Mouse (Mus musculus) cortical plate, adult 2 months (tissue): ENCODE data around the gene Dcst2.

Source experiments
- CTCF ChIP-seq: fragments of 200-500 bp; IDR thresholded peaks from 2 replicates; pipeline ENCODE4 v1.5.1; 2011; ENCODE audit warnings: mild to moderate bottlenecking, control low read depth, low read length; ENCODE audit not compliant: insufficient read depth; ENCODE audit errors: extremely low read depth
- POLR2A ChIP-seq: fragments of 200-500 bp; IDR thresholded peaks from 2 replicates; pipeline ENCODE4 v1.6.1; 2011; ENCODE audit warnings: mild to moderate bottlenecking, low read length, control low read depth; ENCODE audit not compliant: insufficient read depth; ENCODE audit errors: extremely low read depth

DNA sequence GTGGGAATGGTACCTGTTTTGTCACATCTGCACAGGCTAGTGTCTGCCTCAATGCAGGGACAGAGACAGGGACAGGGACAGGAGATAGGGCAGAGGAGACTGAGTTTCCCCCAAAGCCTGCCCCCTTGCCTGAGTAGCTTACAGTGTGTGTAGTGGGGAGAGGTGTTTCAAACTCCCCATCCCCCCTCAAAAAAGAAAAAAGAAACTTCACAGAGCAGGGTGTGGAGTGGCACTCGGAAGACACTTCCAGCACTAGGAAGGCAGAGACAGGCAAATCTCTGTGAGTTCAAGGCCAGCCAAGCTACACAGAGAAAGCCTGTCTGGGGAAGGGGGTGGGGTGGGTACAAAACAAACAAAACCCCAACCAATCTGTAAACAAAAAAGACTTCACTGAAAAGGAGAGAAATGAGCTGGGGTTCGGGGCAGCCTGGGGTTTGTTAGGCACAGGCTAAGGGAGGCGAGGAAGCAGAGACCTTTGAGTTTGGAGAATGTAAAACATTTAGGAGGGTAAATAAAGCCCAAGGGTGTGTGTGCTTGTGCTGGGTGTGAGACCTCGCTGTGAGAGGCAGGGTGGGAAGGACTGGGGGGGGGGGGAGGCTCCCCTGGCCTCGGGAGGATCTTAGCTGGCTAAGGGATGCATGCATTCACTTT, 11.9 kb downstream of the Dcst2 start:
- TF ChIP-seq CTCF (no peak), POLR2A (no peak)
